Mouse (Mus musculus): ENCODE results near the gene Gm20388.

Gm20388 gene

DNA sequence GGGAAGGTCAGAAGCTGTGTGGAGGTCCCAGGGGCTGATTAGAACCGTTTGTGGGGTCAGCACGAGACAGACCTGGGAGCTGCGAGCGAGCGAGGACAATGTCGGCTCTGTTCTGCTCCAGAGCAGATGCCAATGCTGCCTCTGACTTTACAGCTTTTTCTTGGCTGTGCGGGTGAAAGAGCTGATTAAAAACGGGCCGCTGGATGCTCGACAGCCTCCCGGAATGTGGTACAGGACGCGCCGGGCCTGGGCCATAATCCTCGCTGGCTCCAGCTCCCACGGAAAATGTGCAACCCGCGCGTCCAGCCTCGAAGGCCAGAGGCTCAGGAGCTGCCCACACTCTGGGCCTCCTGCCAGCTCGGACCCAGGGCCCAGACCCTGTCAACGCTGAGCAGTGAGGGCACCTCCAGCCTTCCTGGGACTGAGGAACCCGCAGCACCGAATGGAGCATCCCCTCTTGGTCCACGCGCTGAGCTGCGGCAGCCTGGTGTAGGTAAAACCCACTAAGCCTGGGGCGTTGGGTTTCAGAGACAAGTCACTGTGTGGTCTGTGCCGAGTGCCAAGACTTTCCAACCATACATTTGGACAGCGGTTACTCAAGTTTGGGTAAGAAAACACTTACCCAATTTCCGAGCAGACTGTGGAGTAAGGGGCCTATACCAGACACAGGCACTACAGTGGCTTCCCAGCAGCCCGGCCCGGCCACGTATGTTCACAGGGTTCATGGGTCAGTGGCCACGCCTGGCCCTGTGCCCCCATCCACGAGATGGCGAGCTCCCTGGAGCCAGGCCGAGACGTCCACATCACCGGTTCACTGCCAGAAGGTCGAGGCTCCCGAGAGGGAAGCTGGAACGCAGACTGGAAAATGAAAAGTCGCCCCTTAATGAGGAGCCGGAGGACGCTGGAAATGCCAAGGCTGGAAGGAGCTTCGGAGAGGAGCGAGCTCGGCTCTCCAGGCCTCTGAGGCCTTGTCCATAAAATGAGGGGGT lies 1557.7 kb downstream of the Gm20388 start:
- peak in 1 of 2 experiments; percentile 32 for DNase-seq

DNA sequence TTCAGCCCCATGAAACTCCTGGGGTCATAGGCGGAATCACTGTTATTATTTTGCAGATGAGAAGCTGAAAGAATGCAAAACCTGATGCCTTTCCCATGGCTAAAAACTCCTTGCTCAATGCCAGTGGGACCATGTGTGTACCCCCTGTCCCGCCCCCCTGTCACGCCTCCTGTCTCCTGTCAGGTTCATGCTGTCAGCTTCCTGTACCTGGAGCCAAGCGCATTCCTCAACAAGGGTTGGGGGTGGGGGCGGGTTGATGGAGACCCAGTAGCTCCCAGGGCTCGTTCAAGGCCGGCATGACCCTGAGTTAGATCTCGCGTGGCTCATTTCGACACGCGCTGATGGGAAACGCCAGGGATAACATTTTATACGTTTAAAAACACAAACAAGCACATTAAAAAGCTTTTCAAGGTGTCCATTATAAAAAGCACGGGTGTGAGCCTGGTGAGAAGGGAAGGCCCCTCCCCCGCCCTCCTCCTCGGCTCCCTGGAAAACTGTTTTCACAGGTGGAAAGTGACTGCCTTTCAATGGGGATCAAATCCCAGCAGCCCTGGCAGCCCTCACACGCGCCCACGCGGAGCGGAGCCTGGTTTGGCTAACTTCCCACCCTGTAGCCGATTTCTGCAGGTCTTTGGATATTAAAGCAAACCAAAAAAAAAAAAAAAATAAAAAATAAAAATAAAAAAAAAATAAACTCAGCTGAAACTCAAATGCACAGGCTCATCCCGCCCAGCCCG lies 1563.7 kb downstream of the Gm20388 start:
- peak; percentile 48 to 49 for DNase-seq

DNA sequence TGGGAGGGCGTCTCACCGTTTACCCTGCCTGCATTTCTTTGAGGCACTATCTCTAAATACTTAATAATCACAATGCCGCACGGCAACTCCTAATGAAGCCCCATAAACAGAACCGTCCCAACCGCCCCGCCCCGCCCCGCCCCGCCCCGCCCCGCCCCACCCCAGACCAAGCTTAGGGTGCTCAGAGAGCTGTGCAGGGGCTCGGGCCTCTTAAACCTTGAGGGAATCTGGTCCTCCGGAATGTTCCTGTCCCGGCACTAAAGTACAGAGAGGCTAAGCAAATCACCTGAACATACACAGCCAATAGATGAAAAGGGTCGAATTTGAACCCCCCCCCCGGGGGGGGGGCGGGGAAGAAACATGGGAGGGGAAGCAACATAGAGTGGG lies 1564.2 kb downstream of the Gm20388 start:
- no peak for DNase-seq

DNA sequence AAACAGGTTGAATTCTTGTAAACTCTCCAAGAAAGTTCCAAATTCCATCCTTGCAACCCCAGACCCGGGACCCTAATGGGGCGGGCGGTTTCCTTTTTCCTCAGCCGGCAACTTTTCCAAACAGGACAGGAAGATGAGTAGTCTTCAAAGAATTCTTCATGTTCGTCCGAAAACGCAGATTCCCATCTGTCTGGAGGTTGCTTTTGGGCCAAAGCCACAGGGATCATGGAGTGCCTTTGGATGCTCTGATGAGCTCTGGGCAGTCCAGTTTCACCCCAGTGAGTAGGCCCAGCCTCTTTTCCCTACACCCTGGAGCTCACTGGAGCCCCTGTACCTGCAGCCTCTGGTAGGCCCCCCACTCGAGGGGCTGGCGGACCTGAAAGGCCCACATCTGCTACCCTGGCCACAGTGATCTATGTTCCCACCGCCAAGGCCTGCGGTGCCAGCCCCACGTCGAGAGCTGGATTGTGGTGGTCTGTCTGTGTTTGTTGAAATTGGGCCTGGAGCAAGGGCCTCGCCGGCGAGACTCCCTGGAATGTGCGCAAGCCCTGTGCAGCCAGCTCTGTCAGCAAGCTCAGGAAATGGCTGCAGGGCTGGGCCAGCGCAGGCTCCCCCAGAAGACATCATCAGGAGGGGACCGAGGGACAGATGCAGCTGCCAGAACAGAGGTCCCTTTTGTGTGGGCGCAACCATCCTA lies 1567.4 kb downstream of the Gm20388 start:
- DNase-seq = peak in 1 of 2 experiments; percentile 27

- DNase-seq = no peak
Measured at GRCm38 (mm10) chr8:121479144-121479543, 1568.5 kb downstream of the Gm20388 start.

DNA sequence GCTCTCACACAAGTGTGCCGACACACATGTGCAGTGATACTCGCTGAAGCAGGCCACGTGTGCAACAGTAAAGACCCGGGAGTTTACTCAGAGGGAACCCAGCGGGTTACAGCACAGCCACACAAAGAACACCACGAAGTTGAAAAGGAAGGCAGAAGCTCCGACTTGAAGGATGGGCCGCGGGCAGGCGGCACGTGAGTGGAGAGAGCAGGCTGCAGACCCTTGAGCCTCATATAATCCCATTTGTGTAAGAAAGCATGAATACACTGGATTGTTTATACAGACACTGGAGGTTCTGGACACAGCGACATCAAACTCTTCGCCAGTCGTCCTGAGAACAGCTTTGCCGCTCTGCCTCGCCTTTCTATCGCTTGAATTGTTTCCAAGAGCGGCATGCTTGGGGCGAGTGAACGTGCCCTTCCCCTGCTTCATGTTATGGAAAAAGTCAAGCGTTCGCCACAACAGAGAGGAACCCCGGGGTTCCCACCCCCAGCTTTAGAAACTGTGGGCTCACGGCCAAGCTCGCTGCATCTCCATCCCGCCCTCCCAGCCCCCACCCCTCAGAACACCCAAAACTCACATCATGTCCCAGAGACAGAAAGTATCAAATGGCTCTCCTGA lies 1569.9 kb downstream of the Gm20388 start:
- no peak for DNase-seq

GRCm38 (mm10) chr8:121484072-121484782 lies 1573.6 kb downstream of the Gm20388 start:
- no peak for DNase-seq

- DNase-seq = no peak
Measured at GRCm38 (mm10) chr8:121491633-121492032, 1581.0 kb downstream of the Gm20388 start.

- no peak for DNase-seq
Measured at GRCm38 (mm10) chr8:121497621-121498020, 1587.0 kb downstream of the Gm20388 start.

DNA sequence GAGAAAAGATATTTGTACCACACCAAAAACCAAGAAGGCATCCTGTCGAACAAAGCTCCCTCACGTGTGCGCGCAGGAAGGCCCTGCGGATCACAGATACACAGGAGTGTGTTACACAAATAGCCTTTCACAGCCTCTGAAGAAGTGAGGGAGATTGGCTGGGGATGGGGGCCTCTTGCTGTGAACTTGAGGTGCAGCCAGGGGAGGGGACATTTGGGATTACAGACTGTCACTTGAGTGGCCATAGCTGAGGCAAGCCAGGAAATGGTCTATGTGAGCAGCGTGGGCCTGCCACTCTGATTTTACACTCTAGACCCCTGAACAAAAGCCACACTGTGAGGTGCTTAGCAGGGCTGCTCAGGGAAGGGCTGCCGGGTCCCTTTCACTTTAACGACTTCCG lies 1601.1 kb downstream of the Gm20388 start:
- DNase-seq = peak in 1 of 2 experiments; percentile 30

- peak; percentile 93 to 97 for DNase-seq
Measured at GRCm38 (mm10) chr8:121513429-121513828, 1602.8 kb downstream of the Gm20388 start.

DNA sequence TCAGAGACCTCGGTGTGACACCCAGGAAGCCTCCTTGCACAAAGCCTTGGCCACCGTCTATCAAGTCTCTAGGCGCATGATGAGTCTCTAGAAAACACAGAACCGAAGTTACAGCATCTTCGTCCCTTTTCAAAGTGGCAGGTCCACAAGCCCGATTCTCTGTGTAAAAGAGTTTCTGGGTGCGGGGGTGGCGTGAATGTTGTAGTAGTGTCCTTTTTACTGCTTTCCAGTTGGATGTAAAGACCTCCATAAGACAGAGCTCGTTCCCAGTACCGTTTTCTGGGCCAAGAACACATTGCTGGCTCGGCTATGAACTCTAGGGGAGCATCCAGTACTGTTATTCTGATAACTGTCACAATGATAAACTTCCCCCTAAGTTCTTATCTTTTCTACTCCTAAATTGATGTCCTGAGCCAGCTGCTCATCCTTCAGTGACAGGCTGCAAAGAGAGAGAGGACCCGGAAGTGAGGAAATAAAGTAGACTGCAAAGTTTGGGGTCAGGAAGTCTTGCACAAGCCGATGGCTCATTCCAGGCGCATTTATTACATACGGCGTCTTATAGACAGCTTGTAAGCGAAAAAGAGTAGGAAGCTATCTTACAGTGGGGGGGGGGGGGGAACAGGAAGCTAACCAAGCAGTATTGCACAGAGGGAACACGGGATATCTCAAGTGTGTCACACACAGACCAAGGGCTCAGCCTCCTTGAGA lies 1614.6 kb downstream of the Gm20388 start:
- DNase-seq = no peak

GRCm38 (mm10) chr8:121526811-121527550 lies 1616.3 kb downstream of the Gm20388 start:
- no peak for DNase-seq

- no peak for DNase-seq
Measured at GRCm38 (mm10) chr8:121527751-121528150, 1617.1 kb downstream of the Gm20388 start.

DNA sequence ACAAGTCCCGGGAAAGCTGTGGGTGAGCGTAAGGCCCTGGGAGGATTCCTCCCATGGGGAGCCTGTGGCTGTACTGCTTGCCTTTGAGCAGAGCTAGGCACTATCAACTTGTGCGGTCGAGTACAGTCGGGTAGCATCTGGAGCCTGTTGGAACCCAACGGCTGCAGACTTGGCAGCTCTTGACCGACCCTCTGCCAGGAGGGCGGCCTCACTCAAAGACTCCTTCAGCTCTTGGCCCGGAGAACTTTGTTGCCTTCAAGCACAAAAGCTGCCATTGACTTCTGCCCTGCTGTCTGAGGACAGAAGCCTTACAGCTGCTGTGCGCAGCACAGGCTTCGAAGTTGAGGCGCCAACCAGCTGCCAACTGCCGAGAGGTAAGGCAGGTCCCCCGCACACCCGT lies 1618.1 kb downstream of the Gm20388 start:
- peak in 1 of 2 experiments; percentile 31 for DNase-seq

DNA sequence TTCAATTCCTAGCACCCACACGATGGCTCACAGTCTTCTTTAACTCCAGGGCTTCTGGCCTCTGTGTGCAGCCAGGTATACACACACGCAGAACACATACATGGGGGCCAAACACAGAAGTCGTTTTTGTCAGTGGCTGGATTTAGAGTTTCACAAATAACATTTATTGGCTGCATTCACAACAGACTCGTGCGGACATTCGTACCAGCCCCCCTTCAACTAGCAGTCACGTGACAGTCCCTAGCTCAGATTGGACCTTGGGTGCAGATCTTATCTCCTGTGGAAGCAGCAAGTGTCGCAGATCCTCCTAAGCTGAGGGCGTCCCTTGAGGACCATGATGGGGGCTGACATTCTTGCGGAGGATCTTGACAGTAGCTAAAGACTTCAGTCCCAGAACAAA lies 1620.0 kb downstream of the Gm20388 start:
- no peak for DNase-seq

- DNase-seq = peak; percentile 47 to 65
Measured at GRCm38 (mm10) chr8:121532381-121532780, 1621.7 kb downstream of the Gm20388 start.

DNA sequence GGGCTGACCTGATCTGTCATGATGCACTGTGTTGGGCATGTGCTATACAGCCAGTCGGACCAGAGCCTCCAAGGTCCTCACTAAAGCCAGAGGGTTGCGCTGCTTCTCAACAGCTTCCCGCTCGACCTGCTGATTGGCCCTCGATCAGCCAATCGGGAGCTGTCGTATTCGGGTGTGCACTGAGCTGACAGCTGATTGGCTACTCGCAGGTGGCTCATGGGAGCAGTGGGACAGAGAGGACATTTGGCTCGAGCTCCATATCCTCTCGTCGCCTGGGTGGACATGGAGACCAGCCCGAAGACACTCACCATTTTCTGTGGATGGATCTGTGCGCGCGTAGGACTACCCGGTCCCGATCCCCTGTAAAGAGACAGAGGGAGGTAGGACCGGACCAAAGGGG lies 1631.2 kb downstream of the Gm20388 start:
- DNase-seq = no peak

DNA sequence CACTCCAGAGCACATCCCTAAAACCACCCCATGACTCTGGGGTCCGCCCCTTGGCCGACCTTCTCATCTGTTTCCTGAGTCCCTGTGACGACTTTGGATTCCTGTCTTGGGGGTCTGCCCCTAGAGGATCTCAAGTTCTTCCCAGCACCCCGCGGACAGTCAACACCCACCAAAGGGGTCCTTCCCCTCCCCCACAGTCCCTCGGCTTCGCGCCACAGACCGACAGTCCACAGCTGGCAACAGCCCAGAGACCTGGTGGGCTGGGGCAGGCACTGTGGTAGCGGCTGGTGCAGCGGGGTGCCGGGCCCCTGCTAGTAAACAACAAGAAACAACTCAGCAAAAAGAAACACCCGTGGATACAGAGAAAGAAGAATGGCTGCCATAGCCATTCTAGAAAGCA lies 1632.3 kb downstream of the Gm20388 start:
- DNase-seq = no peak

- no peak for DNase-seq
Measured at GRCm38 (mm10) chr8:121544276-121544785, 1633.7 kb downstream of the Gm20388 start, which contains the start of gene 1700018B08Rik. Gene 1700018B08Rik, minus strand, starts transcription at chr8:121544320.
